Mouse (Mus musculus) erythroid progenitor cell, adult 5-6 weeks (primary cell): ENCODE data around the gene Krtap29-1. TPM values are rescaled to one million over a fixed set of nuclear protein-coding genes. Genes with fewer than 3 reads are reported as not detected.

Experiments used
- ATAC-seq: replicated peaks from 2 replicates; pipeline ENCODE4 v1.8.0; 2016; ENCODE audit warnings: moderate number of reproducible peaks, mild to moderate bottlenecking, moderate TSS enrichment, inconsistent platforms; ENCODE audit not compliant: poor library complexity, low FRiP score, severe bottlenecking
- total RNA-seq, 2 experiments: library from RNA; stranded (forward) in 1 of 2; stranded (reverse) in 1 of 2; fragments of 150-400 nt in 1 of 2; fragments of 186-747, 209-891 nt in 1 of 2; gene quantifications; 2 replicates each; pipeline versions ENCODE4 v1.2.3 to v1.2.4; 2015 to 2017; ENCODE audit warnings: low replicate concordance in 2 of 2

Gene Krtap29-1
- total RNA-seq, 2 experiments from 2014 or later, result not detected

GRCm38 (mm10) chr11:99965961-99966360 is 12.9 kb downstream of the Krtap29-1 start:
- ATAC-seq, result no peak

- ATAC-seq, result no peak
These were observed 14.6 kb downstream of the Krtap29-1 start for GRCm38 (mm10) chr11:99964213-99964612.

GRCm38 (mm10) chr11:99948175-99948574 is 30.7 kb downstream of the Krtap29-1 start, which contains the start of gene Krtap9-5:
Gene Krtap9-5, plus strand, starts transcription at chr11:99948475.
- no peak for ATAC-seq

GRCm38 (mm10) chr11:99937751-99938264 is 41.0 kb downstream of the Krtap29-1 start:
- ATAC-seq, result no peak

- no peak for ATAC-seq
These were observed 42.9 kb downstream of the Krtap29-1 start, which contains the start of gene Krtap31-2 for GRCm38 (mm10) chr11:99935991-99936390. Gene Krtap31-2, plus strand, starts transcription at chr11:99936291.

Other genes starting within 250 kb of the Krtap29-1 start
Only the 30 nearest of the 33 such genes appear.
- gene Gm11595, start 206.1 kb downstream of the Krtap29-1 start, total RNA-seq (2015; ENCODE audit: low replicate concordance), result not detected in 2 replicates
- gene Gm11595, start 206.1 kb downstream of the Krtap29-1 start, total RNA-seq (2017; ENCODE audit: low replicate concordance), result not detected in 2 replicates
- gene Krtap4-8, start 198.3 kb downstream of the Krtap29-1 start, total RNA-seq (2015; ENCODE audit: low replicate concordance), result not detected in 2 replicates
- gene Krtap4-8, start 198.3 kb downstream of the Krtap29-1 start, total RNA-seq (2017; ENCODE audit: low replicate concordance), result not detected in 2 replicates
- not detected in 2 replicates for gene Krtap4-9, start 193.9 kb downstream of the Krtap29-1 start, total RNA-seq (2015; ENCODE audit: low replicate concordance)
- gene Krtap4-9, start 193.9 kb downstream of the Krtap29-1 start, total RNA-seq (2017; ENCODE audit: low replicate concordance), result not detected in 2 replicates
- not detected in 2 replicates for gene Gm11596, start 185.6 kb downstream of the Krtap29-1 start, total RNA-seq (2015; ENCODE audit: low replicate concordance)
- gene Gm11596, start 185.6 kb downstream of the Krtap29-1 start, total RNA-seq (2017; ENCODE audit: low replicate concordance), result not detected in 2 replicates
- not detected in 2 replicates for gene Gm11569, start 180.1 kb downstream of the Krtap29-1 start, total RNA-seq (2015; ENCODE audit: low replicate concordance)
- gene Gm11569, start 180.1 kb downstream of the Krtap29-1 start, total RNA-seq (2017; ENCODE audit: low replicate concordance), result not detected in 2 replicates
- not detected in 2 replicates for gene Gm11554, start 174.6 kb downstream of the Krtap29-1 start, total RNA-seq (2015; ENCODE audit: low replicate concordance)
- not detected in 2 replicates for gene Gm11554, start 174.6 kb downstream of the Krtap29-1 start, total RNA-seq (2017; ENCODE audit: low replicate concordance)
- not detected in 2 replicates for gene Krtap4-13, start 169.2 kb downstream of the Krtap29-1 start, total RNA-seq (2015; ENCODE audit: low replicate concordance)
- not detected in 2 replicates for gene Krtap4-13, start 169.2 kb downstream of the Krtap29-1 start, total RNA-seq (2017; ENCODE audit: low replicate concordance)
- gene Gm11564, start 163.4 kb downstream of the Krtap29-1 start, total RNA-seq (2015; ENCODE audit: low replicate concordance), result not detected in 2 replicates
- not detected in 2 replicates for gene Gm11564, start 163.4 kb downstream of the Krtap29-1 start, total RNA-seq (2017; ENCODE audit: low replicate concordance)
- gene 2300003K06Rik, start 141.0 kb downstream of the Krtap29-1 start, total RNA-seq (2015; ENCODE audit: low replicate concordance), result not detected in 2 replicates
- gene 2300003K06Rik, start 141.0 kb downstream of the Krtap29-1 start, total RNA-seq (2017; ENCODE audit: low replicate concordance), result not detected in 2 replicates
- not detected in 2 replicates for gene Krtap4-16, start 127.4 kb downstream of the Krtap29-1 start, total RNA-seq (2015; ENCODE audit: low replicate concordance)
- not detected in 2 replicates for gene Krtap4-16, start 127.4 kb downstream of the Krtap29-1 start, total RNA-seq (2017; ENCODE audit: low replicate concordance)
- gene Gm11568, start 121.1 kb downstream of the Krtap29-1 start, total RNA-seq (2015; ENCODE audit: low replicate concordance), result not detected in 2 replicates
- not detected in 2 replicates for gene Gm11568, start 121.1 kb downstream of the Krtap29-1 start, total RNA-seq (2017; ENCODE audit: low replicate concordance)
- not detected in 2 replicates for gene Gm11559, start 114.6 kb downstream of the Krtap29-1 start, total RNA-seq (2015; ENCODE audit: low replicate concordance)
- not detected in 2 replicates for gene Gm11559, start 114.6 kb downstream of the Krtap29-1 start, total RNA-seq (2017; ENCODE audit: low replicate concordance)
- gene Krtap9-1, start 105.7 kb downstream of the Krtap29-1 start, total RNA-seq (2015; ENCODE audit: low replicate concordance), result not detected in 2 replicates
- not detected in 2 replicates for gene Krtap9-1, start 105.7 kb downstream of the Krtap29-1 start, total RNA-seq (2017; ENCODE audit: low replicate concordance)
- gene Gm11567, start 99.9 kb downstream of the Krtap29-1 start, total RNA-seq (2015; ENCODE audit: low replicate concordance), result not detected in 2 replicates
- gene Gm11567, start 99.9 kb downstream of the Krtap29-1 start, total RNA-seq (2017; ENCODE audit: low replicate concordance), result not detected in 2 replicates
- gene Krtap31-1, start 71.1 kb downstream of the Krtap29-1 start, total RNA-seq (2015; ENCODE audit: low replicate concordance), result not detected in 2 replicates
- not detected in 2 replicates for gene Krtap31-1, start 71.1 kb downstream of the Krtap29-1 start, total RNA-seq (2017; ENCODE audit: low replicate concordance)
- gene Gm11565, start 64.3 kb downstream of the Krtap29-1 start, total RNA-seq (2015; ENCODE audit: low replicate concordance), result not detected in 2 replicates
- not detected in 2 replicates for gene Gm11565, start 64.3 kb downstream of the Krtap29-1 start, total RNA-seq (2017; ENCODE audit: low replicate concordance)
- not detected in 2 replicates for gene Krtap31-2, start 42.8 kb downstream of the Krtap29-1 start, total RNA-seq (2015; ENCODE audit: low replicate concordance)
- not detected in 2 replicates for gene Krtap31-2, start 42.8 kb downstream of the Krtap29-1 start, total RNA-seq (2017; ENCODE audit: low replicate concordance)
- not detected in 2 replicates for gene Krtap9-5, start 30.6 kb downstream of the Krtap29-1 start, total RNA-seq (2015; ENCODE audit: low replicate concordance)
- gene Krtap9-5, start 30.6 kb downstream of the Krtap29-1 start, total RNA-seq (2017; ENCODE audit: low replicate concordance), result not detected in 2 replicates
- gene Krtap16-1, start 7.5 kb upstream of the Krtap29-1 start, total RNA-seq (2015; ENCODE audit: low replicate concordance), result not detected in 2 replicates
- gene Krtap16-1, start 7.5 kb upstream of the Krtap29-1 start, total RNA-seq (2017; ENCODE audit: low replicate concordance), result not detected in 2 replicates
- gene Krtap17-1, start 14.9 kb upstream of the Krtap29-1 start, total RNA-seq (2015; ENCODE audit: low replicate concordance), result not detected in 2 replicates
- gene Krtap17-1, start 14.9 kb upstream of the Krtap29-1 start, total RNA-seq (2017; ENCODE audit: low replicate concordance), result not detected in 2 replicates
- gene Krt33a, start 37.2 kb upstream of the Krtap29-1 start, total RNA-seq (2015; ENCODE audit: low replicate concordance), result not detected in 2 replicates
- gene Krt33a, start 37.2 kb upstream of the Krtap29-1 start, total RNA-seq (2017; ENCODE audit: low replicate concordance), result not detected in 2 replicates
- not detected in 2 replicates for gene Krt33b, start 50.8 kb upstream of the Krtap29-1 start, total RNA-seq (2015; ENCODE audit: low replicate concordance)
- not detected in 2 replicates for gene Krt33b, start 50.8 kb upstream of the Krtap29-1 start, total RNA-seq (2017; ENCODE audit: low replicate concordance)
- gene Krt34, start 62.5 kb upstream of the Krtap29-1 start, total RNA-seq (2015; ENCODE audit: low replicate concordance), result not detected in 2 replicates
- gene Krt34, start 62.5 kb upstream of the Krtap29-1 start, total RNA-seq (2017; ENCODE audit: low replicate concordance), result not detected in 2 replicates
- gene Krt31, start 71.5 kb upstream of the Krtap29-1 start, total RNA-seq (2015; ENCODE audit: low replicate concordance), result not detected in 2 replicates
- gene Krt31, start 71.5 kb upstream of the Krtap29-1 start, total RNA-seq (2017; ENCODE audit: low replicate concordance), result not detected in 2 replicates
- not detected in 2 replicates for gene Krt32, start 109.2 kb upstream of the Krtap29-1 start, total RNA-seq (2015; ENCODE audit: low replicate concordance)
- not detected in 2 replicates for gene Krt32, start 109.2 kb upstream of the Krtap29-1 start, total RNA-seq (2017; ENCODE audit: low replicate concordance)
- not detected in 2 replicates for gene Krt35, start 117.2 kb upstream of the Krtap29-1 start, total RNA-seq (2015; ENCODE audit: low replicate concordance)
- not detected in 2 replicates for gene Krt35, start 117.2 kb upstream of the Krtap29-1 start, total RNA-seq (2017; ENCODE audit: low replicate concordance)
- not detected in 2 replicates for gene Krt36, start 126.6 kb upstream of the Krtap29-1 start, total RNA-seq (2015; ENCODE audit: low replicate concordance)
- gene Krt36, start 126.6 kb upstream of the Krtap29-1 start, total RNA-seq (2017; ENCODE audit: low replicate concordance), result not detected in 2 replicates
- gene Krt13, start 142.5 kb upstream of the Krtap29-1 start, total RNA-seq (2015; ENCODE audit: low replicate concordance), result not detected in 2 replicates
- not detected in 2 replicates for gene Krt13, start 142.5 kb upstream of the Krtap29-1 start, total RNA-seq (2017; ENCODE audit: low replicate concordance)
- gene Krt15, start 156.9 kb upstream of the Krtap29-1 start, total RNA-seq (2015; ENCODE audit: low replicate concordance), result not detected in 2 replicates
- gene Krt15, start 156.9 kb upstream of the Krtap29-1 start, total RNA-seq (2017; ENCODE audit: low replicate concordance), result not detected in 2 replicates
- gene Krt19, start 169.6 kb upstream of the Krtap29-1 start, total RNA-seq (2015; ENCODE audit: low replicate concordance), result not detected in 2 replicates
- not detected in 2 replicates for gene Krt19, start 169.6 kb upstream of the Krtap29-1 start, total RNA-seq (2017; ENCODE audit: low replicate concordance)